Mouse (Mus musculus) adrenal gland, postnatal 36 days (tissue): ENCODE data around the gene E4f1. TPM values are rescaled to one million over a fixed set of nuclear protein-coding genes. Genes with fewer than 3 reads are reported as not detected.

Experiments
- DNase-seq, 2 experiments: peaks; one replicate each; pipeline ENCODE4 v3.0.0; 2021; ENCODE audit warnings: mixed read lengths in 1 of 2
- total RNA-seq, 2 experiments: library from RNA; stranded (reverse); gene quantifications; 2 replicates each; pipeline ENCODE4 v1.2.3; 2021

The E4f1 gene
- total RNA-seq, 2 experiments from 2014 or later = 16.8 to 20.2 TPM

GRCm38 (mm10) chr17:24483495-24483894 is 13.4 kb upstream of the E4f1 start:
- DNase-seq = no peak

- DNase-seq = no peak
These were observed 11.1 kb upstream of the E4f1 start for GRCm38 (mm10) chr17:24481027-24481815.

- DNase-seq = peak in 1 of 2 experiments; percentile 50
These were observed 10.2 kb upstream of the E4f1 start for GRCm38 (mm10) chr17:24480201-24480826.

- no peak for DNase-seq
These were observed 9.3 kb upstream of the E4f1 start for GRCm38 (mm10) chr17:24479431-24479830.

GRCm38 (mm10) chr17:24478663-24479380 is 8.7 kb upstream of the E4f1 start, which contains the start of gene Mlst8:
TSS of gene Mlst8 (minus strand) at chr17:24479078.
- peak; percentile 98 for DNase-seq

- no peak for DNase-seq
These were observed 8.0 kb upstream of the E4f1 start for GRCm38 (mm10) chr17:24477985-24478600.

- no peak for DNase-seq
These were observed 7.2 kb upstream of the E4f1 start for GRCm38 (mm10) chr17:24477053-24477984.

GRCm38 (mm10) chr17:24476022-24476776 is 6.1 kb upstream of the E4f1 start:
- DNase-seq = no peak

GRCm38 (mm10) chr17:24475586-24475985 is 5.5 kb upstream of the E4f1 start:
- no peak for DNase-seq

GRCm38 (mm10) chr17:24474557-24474956 is 4.4 kb upstream of the E4f1 start:
- DNase-seq = no peak

- no peak for DNase-seq
These were observed 3.6 kb upstream of the E4f1 start, which contains the start of gene Bricd5 for GRCm38 (mm10) chr17:24473612-24474275. TSS of gene Bricd5 (plus strand) at chr17:24473884.

- peak; percentile 85 to 90 for DNase-seq
These were observed 2.4 kb upstream of the E4f1 start for GRCm38 (mm10) chr17:24472512-24472911.

GRCm38 (mm10) chr17:24470701-24471527 is 801 bp upstream of the E4f1 start:
- peak; percentile 51 to 65 for DNase-seq

GRCm38 (mm10) chr17:24469336-24469909 is 690 bp downstream of the E4f1 start:
- DNase-seq = no peak

GRCm38 (mm10) chr17:24468636-24469246 is 1.4 kb downstream of the E4f1 start:
- no peak for DNase-seq

GRCm38 (mm10) chr17:24463374-24464133 is 6.6 kb downstream of the E4f1 start:
- no peak for DNase-seq

- DNase-seq = no peak
These were observed 7.2 kb downstream of the E4f1 start for GRCm38 (mm10) chr17:24462932-24463331.
